Mouse (Mus musculus) embryo, embryonic 10.5 days (tissue): Measurements from ENCODE around the gene Adamtsl4.
"Not testable (repeated sequence)": the region's sequence is repeated elsewhere in the genome, so short reads cannot be mapped to it uniquely, and the experiment has no call there.

ENCODE experiments used
- DNase-seq: peaks from one replicate; pipeline ENCODE4 v3.0.0-alpha.2; 2015; ENCODE audit warnings: low spot score

Adamtsl4 gene

DNA sequence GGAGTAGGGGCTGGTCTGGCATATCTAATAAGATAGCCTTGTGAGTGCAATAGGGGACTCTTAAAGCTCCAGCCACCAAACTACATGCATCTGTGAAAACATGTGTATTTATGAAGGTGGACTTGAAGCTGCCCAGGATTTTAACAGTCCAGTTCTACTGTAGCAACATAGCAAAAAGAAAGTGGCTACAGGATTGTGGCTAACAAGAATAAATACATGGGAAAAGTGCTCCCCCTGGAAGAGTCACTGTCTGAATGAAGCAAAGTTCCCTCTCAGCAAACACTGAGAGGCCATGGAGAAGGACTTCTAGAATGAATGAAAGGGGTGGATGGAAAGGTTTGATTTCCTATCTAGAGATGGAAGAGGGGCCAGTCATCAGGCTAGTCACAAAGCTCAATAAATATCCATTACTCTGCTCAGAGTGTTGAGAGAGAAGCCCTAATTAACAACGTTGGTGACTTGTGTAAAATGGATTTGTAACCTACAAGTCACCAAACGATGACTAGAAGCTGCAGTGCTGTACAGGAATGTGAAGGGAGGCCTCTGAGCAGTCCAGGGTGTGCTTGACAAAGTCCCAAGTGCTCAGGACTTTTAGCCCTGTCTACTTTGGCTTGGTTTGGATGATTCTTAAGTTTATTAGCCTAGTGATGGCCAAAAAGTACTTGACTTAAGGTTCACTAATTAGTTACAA lies 26.8 kb downstream of the Adamtsl4 start:
- DNase-seq = no peak

DNA sequence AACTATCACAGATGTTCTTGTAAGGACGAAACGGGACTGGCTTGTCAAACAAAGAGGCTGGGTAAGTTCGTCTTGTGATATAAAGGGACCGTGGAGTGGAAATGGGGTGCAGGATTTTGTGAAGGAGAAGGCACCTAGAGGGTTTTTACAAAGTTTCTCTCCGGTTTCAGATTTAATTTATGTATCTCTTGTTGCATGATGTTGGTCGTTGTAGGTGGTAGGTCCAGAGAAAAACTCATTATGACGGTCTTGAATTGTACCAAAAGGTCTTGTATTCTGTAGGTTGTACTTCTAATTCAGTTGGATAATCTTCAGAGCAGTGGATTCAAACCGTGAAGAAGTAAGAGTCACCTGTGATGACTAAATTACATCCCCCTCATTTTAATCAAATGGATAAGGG lies 27.8 kb downstream of the Adamtsl4 start:
- no peak for DNase-seq

DNA sequence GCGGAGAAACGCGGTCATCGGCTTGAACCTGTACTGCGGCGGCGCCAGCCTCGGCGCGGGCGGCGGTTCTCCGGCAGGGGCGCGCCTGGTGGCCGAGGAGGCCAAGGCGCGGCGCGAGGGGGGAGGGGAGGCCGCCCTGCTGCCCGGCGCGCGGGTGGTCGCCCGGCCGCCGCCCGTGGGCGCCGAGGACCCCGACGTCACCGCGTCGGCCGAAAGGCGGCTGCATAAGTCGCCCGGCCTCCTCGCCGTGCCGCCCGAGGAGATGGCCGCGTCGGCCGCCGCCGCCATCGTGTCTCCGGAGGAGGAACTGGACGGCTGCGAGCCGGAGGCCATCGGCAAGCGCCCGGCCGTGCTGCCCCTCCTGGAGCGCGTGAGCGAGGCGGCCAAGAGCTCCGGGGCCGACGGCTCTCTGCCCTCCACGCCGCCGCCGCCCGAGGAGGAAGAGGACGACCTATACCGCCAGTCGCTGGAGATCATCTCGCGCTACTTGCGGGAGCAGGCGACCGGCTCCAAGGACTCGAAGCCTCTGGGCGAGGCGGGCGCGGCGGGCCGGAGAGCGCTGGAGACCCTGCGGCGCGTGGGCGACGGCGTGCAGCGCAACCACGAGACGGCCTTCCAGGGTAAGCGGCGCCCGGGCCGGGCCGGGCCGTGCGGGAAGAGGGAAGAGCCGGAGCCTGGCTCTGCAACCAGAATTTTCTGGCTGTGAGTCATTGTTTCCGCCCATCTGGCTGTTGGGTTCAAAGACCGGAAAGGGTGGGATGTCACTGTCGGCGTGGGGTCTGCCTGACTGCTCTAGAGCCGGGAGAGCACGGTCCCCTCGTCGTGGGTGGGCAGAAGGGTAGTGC lies 28.6 kb downstream of the Adamtsl4 start:
- peak; percentile 90 for DNase-seq

DNA sequence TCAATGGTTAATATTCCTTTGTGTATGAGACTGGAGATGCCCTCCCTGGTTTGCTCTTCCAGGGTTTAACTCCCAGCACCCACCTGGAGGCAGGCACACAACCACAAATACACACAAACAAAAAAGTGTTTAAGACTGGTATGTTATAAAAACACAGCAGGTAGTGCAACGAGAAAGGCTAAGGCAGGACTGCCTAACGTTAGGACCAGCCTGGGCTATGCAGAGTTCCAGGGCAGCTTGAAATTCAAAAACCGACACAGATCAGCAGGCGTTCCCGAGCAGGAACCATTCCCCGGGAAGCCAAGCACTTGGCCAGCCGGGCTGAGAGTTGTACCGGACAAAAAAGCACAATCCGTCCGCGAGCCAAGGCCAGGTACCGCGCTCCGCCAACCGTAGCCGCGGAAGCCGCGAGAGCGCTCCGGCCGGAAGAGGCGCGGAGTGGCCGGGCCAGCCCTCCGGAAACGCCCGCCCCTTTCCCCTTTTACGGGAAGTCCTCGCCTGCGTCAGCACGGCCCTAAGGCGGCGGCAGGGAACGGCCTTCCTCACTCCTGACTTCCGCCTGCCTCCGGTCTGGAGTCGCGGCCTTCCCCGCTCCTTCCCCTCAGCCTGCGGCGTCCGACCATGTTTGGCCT lies 29.4 kb downstream of the Adamtsl4 start, which contains the start of gene Mcl1:
Gene Mcl1, plus strand, starts transcription at position 553 of the 632 bp plus-strand sequence.
- DNase-seq = peak; percentile 96

DNA sequence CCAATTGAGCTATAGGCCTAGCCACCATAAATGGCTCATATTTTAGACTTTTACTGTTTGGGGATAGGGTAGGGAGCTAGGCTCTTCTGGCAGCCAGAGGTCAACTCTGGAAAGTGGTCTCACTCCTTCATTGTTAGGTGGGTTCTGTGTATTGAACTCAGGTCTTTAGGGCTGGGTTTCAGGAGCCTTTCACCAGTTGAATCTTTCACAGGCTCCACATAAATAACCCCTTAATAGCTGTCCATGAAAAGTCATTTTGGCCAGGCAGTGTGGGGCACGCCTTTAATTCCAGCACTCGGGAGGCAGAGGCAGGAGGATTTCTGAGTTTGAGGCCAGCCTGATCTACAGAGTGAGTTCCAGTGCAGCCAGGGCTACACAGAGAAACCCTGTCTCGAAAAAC lies 30.0 kb downstream of the Adamtsl4 start:
- DNase-seq = no peak

DNA sequence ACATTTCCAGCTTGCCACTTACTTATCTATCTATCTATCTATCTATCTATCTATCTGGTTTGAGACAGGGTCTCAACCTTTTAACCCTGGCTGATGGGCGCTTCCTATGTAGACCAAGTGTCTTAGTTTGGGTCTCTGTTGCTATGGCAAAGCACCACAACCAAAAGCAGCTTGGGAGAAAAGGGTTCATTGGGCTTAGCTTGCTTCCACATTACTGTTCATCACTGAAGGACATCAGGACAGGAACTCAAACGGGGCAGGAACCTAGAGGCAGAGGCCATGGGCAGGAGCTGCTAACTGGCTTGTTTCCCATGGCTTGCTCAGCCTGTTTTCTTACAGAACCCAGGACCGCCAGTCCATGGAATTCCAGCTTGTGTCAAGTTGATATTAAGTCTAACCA lies 30.6 kb downstream of the Adamtsl4 start:
- no peak for DNase-seq

DNA sequence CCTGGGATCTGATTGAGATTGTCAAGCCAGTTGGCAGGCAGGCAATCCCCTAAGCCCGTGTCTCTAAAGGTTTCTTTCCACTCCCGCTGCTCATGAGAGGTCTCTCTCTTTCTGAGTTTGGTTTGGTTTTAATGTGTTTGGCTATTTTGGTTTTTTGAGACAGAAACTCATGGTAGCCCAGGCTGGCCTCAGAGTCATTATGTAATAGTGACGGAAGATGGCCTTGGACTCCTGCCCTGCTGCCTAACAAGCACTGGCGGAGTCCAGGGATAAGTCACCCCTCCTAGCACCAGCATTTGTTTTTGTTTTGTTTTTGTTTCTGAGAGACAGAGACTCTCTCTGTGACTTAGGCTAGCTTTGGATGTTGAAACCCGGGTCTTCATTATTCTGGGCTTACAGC lies 32.3 kb downstream of the Adamtsl4 start:
- DNase-seq = no peak

DNA sequence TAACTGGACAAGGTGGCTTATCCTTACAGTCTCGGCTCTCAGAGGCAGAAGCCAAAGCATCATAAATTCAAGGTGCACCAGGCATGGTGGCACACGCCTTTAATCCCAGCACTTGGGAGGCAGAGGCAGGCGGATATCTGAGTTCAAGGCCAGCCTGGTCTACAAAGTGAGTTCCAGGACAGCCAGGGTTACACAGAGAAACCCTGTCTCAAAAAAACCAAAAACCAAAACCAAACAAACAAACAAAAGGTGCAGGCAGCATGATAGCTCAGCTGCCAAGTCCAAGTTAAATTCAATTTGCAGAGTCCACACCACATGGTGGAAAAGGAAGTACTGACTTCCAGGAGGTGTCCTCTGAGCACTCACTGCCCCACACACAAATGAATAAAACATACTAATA lies 33.3 kb downstream of the Adamtsl4 start:
- DNase-seq = not testable (repeated sequence)

DNA sequence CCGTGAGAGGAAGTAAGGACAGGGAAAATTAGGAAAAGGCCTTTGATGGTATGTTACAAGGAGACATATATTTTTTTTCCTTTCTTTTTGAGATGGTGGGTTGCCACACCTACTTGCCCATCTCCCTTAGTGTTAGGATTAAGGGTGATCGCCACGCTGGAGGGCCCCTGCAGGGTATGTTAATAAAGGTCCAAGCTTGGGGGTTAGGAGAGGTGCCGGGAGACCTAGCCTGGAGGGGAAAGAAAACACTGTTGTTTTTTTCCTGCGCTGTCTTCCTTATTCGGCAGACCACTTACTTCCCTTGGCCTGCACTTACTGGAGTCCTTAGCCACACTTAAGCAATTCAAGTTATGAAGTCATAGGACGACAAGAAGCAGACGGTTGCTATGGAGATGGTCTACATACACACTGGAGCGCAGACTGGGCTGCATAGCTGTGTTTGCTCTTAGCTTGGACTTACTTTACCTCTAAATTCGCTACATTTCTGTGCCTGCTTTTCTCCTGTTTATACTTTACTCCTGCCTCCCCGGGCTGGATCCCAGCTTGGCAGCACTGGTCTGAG lies 34.2 kb downstream of the Adamtsl4 start:
- DNase-seq = peak; percentile 66

DNA sequence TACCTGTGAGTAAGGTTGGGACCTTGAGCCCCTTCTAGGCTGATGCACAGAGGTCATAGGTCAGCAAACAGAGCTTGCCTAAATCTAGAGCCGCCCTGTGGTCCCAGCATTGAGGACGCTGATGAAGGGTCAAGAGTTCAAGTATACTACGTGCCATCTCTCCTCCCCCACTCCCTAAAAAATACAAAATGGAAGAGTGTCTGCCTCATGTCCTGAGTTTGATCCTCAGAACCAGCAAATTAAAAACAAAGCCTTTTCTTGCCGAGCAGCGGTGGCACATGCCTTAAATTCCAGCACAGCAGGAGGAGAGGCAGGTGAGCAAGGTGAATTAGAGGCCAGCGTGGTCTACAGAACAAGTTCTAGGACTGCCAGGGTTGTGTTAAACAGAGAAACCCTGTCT lies 34.8 kb downstream of the Adamtsl4 start:
- no peak for DNase-seq

DNA sequence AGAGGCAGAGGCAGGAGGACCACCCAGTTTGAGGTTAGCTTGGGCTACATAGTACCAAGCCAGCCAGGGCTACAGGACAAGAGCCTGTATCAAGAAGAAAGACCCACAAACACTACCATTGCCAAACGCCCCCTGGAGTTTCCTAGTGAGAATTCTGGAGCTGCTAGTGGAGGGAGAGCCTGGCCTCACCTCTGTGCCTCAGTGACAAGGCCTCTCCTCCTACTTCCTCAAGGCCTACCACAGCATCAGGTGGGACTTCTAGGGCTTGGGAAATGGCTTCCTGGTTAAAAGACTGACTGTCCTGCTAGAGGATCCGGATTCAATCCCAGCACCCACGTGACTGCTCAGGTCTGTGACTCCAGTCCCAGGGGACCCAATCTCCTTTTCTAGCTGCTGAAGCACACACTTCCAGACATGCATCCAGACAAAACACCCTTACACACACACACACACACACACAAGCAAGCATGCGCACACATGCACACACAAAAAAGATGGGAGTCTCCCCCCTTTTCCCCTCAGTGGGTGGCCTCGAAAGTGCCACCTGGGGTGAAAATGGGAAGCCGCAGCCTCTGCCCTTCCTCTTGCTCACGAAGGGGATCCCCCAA lies 35.4 kb downstream of the Adamtsl4 start:
- no peak for DNase-seq

DNA sequence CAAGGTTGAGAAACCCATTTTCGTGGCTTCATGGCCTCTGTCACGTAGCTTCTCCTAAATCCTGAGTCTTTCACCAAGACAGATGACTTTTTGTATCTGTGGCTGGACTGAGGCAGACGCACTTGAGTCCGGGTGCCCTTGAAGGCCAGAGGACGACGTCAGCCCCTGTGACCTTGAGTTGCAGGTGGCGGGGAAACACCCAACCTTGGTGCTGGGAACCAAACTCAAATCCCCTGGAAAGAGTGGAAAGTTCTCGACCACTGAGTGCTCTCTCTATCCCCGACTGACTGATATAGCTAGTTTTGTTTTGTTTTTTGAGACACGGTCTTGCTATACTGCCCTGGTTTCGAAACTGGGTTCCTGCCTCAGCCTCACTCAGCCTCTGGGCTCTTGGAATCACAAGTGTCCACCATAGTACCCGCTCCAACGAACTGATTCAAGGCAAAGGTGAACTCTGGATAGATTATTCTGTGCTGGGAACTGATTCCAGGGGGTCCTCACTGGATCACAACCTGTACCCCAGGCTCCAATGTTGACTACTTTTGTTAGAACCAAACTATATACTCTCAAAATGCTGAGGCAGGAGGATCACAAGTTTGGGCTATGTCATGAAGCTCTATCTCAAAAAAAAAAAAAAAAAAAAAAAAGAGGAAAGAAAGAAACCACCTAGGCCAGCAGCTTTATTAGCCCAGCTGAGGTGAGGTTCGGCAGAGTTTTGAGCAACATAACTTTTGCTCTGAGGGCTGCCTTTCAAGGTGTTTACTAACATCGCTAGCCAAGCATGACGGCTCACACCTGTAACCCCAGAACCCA lies 36.1 kb downstream of the Adamtsl4 start:
- DNase-seq = no peak

DNA sequence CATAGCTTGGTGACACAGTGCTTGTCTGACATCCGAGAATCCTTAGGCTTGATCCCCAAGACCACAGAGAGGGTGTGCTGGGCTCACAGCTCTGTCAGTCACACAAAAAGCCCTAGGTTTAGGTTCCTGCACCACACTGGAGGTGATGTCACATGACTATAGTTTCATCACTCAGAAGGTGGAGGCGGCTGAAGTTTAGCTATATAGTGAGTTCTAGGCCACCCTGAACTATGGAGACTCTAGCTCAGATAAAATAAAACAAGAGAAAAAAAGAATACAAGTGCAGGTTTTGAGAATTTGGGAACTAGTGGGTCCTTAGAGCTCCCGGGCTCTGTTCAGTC lies 36.7 kb downstream of the Adamtsl4 start:
- no peak for DNase-seq

DNA sequence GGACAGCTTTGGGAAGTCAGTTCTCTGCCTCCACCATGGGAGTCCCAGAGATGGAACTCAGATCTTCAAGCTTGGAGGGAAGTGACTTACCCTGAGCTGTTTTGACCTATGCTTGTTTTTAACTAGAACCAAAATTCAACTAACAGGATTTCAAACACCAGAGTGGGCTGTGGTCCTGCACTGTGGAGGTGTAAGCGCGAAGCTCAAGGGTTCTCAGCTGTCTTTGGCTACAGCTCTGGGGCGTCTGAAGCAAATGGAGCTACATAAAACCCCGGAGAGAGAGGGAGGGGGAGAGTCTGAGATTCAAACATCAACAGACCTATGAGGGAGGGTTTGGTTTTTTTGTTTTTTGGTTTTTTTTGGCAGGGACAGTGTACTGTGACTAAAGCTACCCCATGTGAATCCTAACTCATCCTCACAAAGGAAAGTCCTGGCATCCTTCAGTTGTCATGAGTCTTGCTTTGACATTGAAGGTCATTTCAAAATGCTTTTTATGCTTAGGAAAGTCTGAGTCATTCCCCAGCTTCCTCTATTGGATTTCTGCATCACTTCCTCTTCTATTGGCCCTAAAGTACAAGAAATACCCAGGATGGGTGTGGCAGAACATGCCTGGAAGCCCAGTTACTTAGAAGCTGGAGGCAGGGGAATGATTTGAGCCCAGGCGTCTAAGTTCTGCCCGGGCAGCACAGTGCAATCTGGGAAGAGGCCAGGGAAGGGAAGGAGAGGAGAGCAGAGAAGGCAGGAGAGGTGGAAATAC lies 37.3 kb downstream of the Adamtsl4 start:
- DNase-seq = no peak

DNA sequence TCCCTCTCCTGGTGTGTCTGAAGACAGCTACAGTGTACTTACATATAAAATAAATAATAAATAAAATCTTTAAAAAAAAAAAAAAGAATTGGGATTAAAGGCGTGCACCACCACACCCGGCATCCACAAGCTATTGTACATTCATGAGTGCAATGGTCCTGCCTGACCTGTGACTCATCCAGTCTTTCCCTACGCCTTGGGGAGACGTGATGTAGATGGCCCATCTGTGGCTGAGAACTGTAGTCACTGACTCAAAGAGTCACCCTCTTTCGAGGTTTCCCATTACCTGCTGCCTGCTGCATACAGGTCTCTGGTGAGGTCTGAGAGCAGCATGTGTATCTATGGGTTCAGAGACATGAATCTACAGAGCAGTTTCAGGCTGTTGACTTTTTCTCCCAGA lies 39.7 kb downstream of the Adamtsl4 start:
- no peak for DNase-seq

DNA sequence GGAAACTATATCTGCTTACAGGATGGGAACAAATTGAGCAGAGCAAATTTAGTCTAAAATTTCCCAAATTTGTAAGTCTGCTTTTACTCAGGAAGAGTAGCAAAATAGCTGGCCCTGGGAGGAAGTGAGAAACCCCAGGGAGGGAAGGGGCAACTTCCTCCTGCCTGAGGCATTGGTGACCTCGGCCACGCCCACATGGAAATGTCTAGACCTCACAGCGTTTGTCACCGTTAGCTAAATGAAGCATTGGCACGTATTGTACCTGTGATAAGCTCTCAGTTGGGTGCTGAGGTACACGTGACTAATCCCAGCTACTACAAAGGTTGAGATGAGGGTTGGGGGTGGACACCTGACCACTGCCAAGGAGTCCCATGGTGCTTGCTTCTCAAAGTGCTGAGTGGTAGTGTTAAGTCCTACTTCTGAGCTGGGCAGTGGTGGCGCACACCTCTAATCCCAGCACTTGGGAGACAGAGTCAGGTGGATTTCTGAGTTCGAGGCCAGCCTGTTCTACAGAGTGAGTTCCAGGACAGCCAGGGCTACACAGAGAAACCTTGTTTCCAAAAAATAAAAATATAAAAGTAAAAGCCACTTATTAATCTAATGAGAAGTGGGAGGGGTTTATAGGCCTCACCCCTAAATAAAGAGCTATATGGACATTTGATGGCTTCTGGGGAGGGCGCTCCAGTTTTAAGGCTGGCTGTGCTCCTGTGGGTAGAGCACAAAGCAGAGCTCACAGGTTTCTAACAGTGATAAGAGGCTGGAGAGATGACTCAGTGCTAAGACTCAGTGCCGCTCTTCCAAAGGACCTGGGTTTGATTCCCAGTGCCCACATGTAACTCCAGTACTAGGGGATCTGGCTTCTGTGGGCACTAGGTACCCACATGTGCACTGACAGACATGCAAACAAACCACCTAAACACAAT lies 42.1 kb downstream of the Adamtsl4 start:
- no peak for DNase-seq

DNA sequence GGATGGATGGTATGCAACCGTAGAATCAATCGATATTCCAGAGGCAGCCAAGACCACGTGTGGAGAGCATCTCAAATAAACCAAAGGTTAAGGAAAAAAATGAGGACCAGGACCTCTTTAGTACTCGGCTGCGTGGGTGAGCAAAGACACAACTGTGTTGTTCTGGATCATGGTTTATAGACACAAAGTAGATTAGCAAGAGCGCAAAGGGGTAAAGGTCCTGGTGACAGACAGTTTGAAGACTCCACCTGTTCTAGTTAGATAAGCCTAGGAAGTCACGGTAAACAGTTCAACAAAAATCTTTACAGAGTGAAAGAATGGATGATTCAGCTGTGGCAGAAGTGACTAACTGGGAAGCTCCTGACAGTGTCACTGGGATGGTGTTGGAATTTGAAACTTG lies 44.6 kb downstream of the Adamtsl4 start:
- DNase-seq = no peak

DNA sequence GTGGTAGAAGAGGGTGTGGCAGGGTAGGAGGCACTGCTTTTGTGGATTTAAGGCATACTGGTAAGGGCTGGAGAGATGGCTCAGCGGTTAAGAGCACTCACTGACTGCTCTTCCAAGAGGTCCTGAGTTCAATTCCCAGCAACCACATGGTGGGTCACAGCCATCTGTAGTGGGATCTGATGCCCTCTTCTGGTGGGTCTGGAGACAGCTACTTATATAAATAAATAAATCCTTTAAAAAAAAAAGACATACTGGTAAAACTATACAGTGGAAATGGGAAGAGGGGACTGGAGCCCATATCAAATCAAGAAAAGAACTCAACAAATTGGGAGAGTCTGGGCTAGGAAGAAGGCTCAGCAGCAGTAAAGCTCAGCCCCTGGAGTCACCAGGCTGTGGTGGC lies 48.0 kb downstream of the Adamtsl4 start:
- DNase-seq = no peak

DNA sequence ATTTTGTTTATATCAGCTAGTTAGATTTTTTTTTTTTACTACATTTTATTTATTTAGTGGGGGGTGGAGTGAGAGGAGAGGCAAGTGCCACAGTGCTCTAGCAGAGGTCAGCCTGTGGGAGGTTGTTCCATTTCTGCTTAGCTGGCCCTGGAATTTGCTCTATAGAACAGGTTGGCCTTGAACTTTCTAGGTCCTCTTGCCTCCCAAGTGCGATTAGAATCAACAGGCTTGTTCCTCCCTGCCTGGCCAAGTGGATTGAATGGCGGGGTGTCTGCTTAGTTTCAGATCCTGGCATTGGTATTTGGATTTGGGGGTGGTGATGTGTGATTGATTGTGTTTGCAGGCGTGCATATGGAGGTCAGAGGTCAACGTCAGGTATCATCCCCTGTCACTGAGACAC lies 51.6 kb downstream of the Adamtsl4 start:
- DNase-seq = no peak

DNA sequence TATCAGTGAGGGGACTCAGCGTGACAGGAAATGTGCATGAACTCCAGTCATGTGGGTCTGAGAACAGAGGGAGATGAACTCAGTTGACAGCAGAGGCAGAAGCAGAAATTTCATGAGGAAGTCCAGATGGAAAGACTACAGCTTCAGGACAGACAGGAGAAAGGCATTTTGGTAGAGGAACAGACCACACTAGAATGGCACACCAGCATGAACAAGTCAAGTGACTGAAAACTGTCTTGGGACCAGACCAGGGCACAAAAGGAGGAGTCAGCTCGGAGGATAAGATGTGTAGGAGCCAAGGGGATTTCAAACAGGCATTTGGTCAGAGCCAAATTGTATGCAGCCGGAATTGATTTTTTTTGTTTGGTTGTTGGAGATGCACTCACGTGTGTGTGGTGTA lies 52.1 kb downstream of the Adamtsl4 start:
- no peak for DNase-seq
